Mouse (Mus musculus) layer of hippocampus, postnatal 14 days (tissue): ENCODE data around the gene Gm11213. TPM values are rescaled to one million over a fixed set of nuclear protein-coding genes. Genes with fewer than 3 reads are reported as not detected.
A peak's percentile ranks its signal among the peaks of the same experiment; 100 is the strongest.

Source experiments
- DNase-seq, 2 experiments: peaks; one replicate each; pipeline ENCODE4 v3.0.0; 2021 to 2022; ENCODE audit warnings: low spot score in 2 of 2, mixed read lengths in 1 of 2
- total RNA-seq, 2 experiments: library from RNA; stranded (reverse); gene quantifications; 2 replicates each; pipeline ENCODE4 v1.2.3; 2021

The Gm11213 gene
- total RNA-seq, 2 experiments from 2014 or later, result not detected

DNA sequence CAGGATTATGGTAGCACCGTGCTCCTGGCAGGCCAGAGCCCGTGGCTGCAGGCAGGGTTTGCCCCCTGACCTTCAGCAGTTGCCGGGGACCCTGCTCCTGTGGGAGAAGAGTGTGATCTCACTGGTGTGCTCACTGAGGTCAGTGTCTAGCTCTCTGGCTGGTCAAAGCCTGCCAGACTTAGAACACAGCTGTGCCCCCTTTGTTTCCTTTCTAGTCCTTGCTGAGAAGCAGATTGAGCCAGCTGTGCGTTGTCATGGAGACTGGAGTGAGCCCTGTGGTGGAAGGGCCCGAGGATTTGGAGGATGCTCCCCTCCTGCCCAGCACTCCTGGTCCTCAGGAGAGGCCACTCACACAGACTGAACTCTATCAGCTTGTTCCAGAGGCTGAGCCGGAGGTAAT lies 25.0 kb downstream of the Gm11213 start:
- no peak for DNase-seq

DNA sequence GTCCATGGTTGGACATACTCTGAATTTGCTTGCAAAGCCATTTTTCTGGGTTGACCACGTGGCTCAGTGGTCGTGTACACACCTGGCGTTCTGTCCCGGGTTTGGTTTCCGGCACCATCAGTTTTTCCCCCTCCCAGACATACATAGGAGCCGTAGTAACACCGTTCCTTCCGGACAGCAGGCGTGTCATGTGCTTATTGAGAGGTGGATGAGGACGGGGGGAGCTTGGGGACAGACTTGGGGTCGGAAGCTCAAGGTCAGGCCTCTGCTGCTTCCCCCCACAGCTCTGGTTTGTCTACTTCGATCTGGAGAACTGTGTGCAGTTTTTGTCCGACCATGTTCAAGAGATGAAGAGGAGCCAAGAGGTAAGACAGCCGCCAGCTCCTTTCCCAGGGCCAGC lies 25.4 kb downstream of the Gm11213 start:
- DNase-seq, result no peak

DNA sequence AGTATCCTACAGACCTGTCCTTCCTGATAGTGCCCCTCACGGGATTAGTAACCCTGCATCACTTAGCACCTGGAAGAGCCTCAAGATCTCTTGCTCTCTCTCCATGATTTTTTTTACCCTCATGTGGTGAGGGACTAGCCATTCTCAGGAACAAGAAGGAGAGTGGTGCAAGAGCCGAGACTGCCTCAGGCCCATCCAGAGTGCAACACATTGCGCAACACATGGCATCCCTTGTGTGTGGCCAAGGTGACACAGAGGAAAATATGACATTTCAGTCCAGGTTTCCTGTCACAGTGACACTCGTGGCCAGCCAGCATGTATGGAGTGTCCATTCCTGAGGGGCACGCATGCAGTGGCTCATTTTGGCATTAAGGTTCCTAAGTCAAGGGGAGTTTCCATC lies 32.4 kb downstream of the Gm11213 start:
- DNase-seq, result no peak

DNA sequence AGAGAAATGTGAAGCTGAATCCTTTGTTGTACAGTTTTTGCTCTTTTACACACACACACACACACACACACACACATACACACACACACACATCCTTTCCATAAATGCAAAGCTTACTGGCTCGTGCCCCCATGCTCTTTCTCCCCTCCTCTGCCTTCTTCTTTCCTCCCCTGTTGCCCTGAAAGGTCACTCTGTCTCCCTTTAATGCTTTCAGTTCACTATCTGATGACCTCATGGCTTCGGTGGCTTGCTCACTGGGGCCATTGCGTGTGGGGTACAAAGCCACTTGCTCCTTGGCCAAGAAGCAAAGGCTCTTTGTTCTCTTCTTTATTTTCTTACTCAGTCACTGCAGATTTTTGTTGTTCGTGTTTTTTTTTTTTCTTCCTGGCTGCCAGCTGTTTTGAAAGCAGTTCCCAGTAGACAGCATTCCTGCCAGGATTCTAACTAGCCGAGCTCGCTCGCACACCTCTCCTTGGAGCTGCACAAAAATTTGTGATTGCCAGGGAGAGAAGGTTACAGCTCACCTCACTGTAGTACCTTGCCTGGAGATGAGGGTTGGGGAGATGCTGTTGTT lies 34.8 kb downstream of the Gm11213 start:
- no peak for DNase-seq

DNA sequence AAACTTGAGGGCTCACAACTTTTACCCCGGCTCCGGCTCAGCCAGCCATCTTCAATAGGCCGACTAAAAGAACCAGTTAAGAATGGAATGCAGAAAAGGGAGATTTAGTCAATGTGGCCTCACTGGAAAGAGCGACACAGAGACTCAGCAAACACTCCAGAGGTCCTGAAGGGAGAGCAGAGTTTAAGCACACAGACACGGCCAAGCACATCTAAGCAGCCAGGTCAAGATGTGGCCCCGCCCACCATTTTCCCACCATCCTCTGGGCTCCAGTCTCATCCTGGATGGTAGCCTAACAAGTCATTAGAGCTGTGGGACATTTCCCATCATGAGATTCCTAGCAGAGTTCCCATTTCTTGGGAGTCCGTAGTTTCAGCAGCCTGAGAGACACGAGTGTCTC lies 35.7 kb downstream of the Gm11213 start:
- no peak for DNase-seq

DNA sequence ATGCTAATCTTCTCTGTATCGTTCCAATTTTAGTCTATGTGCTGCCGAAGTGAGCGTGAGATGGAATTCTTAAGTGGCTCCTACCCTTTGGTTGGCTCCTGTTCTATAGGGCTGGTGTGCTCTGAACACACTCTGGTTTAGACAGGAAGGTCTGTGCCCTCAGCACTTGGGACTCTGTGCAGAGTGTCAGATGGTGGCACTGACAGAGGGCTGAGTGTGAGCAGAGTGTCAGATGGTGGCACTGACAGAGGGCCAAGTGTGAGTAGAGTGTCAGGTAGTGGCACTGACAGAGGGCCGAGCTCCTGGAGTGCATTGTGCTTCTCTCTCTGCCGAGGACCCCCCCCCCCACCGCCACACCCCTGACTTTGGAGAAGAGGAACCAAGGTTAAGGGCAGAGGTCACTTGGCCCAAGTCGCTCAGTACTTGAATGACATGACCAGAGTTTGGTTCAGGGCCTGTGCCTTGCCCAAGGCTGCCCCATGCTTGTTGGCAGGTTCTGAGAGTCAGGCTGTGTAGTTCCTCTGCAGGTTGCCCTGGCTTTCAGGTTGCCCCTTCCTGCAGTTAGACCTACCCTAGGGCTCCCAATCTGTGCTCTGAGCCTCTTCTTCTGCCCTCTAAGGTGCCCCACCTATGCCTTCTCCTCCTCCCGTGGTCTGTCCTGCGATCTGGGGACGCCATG lies 37.2 kb downstream of the Gm11213 start:
- no peak for DNase-seq

DNA sequence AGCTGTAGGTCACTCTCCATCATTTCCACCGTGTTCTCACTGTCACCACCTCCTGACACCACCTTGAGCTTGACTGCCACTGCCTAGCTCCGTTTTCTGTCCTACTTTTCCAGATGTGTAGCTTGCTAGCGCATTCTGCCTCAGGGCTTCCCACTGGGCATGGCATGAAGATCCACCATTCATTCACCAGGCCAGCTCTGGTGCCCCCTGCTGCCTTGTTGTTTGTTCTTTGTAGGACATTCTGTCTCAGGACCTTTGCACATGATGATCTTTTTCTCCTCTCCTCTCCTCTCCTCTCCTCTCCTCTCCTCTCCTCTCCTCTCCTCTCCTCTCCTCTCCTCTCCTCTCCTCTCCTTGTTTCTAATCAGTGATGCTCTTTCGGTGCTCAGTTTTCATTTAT lies 42.3 kb downstream of the Gm11213 start:
- DNase-seq, result no peak

DNA sequence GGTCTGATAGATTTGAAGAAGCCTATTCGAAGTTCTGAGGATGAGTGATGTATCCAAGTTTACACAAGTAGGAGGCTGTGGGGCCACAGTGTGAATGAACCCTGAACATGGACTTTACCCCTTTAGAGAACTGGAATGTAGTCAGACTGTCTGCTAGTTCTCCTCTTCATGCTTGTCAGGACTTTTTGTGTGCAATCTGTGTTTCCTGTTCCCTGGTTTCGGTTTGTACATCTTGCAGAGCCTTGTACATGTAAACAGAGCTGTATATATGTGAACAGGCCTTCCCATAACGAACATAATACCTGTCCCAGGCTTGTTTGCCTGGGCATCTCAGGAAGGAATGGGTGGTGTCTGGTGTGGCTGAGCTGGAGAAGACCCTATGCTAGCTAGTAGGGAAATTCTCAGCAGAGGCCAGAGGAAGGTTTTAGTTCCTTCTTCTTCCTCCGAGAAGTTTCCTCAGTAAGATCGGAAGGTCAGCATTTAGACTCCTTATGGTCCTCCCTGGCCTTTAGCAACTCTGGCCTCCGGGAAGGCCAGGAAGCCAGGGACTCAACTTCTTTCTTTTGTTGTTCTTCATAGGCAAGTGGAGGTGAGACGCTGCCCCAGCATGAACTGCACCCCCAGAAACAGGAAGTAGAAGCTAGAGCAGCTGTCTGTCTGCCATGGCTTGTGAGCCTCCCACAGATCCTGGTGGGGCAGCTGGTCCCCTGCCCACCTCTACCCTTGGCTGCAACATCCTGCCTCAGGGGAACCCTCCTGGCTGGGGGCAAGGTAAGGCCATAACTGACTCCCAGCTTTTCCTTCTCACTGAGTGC lies 43.0 kb downstream of the Gm11213 start:
- DNase-seq, result no peak

DNA sequence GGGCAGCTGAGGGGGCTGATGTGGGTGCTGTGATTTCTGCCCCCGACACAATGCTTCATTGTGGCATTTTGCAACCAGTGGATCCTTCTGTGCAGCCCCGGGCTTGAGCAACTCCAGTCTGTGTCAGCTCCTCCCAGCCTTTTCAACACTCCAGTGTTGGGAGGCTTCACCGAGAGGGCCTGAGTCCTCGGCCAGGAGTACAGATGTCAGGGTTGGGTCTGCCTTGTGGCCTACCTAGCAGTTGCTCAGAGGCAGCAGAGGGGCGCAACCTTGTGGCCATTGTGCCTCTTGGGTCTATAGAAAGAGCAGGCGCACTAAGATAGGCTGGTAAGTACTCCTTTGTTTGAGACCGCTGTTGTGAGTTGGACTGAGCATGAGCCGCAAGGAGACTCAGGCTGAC lies 45.0 kb downstream of the Gm11213 start:
- DNase-seq, result no peak

DNA sequence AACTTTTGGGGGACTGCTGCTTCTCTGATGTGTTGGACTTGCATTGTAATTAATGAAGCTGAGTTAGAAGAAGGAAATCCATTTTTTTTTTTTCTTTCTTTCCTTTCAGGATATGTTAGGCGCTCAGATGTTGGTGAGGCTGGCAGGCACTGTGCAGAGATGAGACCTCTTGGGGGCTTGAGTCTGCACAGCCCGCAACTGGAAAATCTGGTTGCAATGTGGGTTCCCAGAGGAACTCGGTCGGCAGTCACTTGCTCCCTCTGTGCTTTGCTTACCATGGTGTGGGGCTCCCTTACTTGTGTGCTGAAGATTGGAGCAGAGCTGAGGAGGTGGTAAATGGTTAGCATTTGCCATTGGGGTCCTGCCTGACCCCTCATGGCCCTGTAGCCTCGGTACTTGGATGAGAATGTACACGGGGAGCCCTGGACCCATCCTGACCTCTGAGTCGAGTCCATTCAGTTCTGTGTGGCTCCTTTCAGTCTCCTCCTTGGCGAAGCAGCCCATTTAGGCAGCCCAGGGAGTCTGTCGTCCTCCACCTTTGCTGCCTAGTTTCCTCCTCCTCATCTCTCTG lies 45.8 kb downstream of the Gm11213 start:
- DNase-seq, result no peak

DNA sequence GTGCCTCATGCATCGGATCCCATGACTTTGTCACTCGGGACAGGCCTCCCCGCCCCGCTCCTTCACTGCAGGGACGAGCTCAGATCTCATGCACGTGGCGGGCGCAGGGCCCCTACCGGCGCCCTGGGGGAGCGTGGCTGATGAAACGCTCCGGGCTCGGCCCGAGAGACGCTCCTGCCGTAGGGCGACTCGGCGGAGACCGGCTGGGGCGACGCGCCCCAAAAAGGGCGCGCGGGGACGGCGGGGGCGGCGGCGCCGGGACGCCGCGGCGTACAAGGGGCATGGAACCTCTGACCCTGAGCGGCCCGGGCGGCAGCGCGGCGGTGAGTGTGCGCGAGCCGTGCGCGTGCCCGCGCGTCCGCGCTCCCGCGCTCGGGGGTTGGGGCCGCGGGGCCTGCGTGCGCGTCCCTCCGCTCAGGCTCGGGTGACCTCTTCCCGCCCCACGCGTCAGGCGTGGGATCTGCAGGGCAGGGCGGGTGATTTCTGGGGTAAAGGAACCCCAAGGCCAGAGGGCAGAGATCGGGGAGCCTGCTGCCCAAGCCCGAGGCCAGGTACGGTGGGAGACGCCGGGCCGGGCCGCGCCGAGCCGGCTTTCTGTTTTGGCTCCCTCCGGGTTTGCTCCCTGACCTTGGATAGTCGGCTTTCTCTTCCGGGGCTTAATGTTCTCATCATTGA lies 46.5 kb downstream of the Gm11213 start, which contains the start of gene Tmem268:
TSS of gene Tmem268 (plus strand) at position 375 of the 675 bp plus-strand sequence.
- DNase-seq, result peak; percentile 44 to 69

DNA sequence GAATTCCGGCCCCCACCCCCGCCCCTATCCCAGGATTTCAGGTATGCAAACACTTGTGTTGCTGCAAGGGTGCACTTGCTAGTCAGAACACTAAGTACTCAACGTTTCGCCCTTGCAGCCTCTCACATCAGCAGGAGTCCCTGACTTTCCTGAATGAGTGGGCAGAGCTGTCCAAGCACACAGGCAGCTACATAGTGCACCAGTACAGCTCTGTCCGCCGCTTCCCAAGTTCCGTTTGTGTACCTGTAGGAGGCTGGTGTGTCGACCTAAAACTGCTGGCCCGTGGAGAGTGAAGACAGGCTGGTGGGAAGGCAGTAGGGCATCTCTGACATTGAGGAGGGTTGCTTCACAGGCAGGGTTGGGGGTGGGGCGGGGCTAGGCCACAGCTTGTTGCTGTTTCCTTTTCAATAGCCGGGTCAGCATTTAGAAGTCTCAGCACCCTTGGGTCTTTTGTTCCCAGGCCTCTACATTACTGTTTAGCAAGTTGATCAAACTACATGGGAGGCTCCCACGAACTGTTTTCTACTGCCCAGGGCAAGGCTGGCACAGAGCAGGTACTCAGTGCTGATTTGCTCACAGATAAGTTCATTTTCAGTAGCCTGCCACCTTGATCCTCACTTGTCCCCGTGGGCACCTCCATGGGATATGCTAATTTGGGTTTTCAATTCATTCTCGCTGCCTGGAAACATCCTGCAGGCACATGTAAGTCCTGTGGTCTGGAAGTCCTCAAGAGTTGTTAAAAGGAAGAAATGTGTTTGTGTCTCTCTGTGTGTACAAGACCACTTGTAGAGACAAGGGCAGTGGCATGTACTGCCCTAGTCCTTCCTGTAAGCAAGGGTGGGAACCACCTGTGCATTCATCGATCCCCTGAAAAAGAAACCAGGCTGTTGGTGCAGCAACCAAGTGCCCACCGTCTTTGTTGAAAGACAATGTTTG lies 47.7 kb downstream of the Gm11213 start:
- no peak for DNase-seq

DNA sequence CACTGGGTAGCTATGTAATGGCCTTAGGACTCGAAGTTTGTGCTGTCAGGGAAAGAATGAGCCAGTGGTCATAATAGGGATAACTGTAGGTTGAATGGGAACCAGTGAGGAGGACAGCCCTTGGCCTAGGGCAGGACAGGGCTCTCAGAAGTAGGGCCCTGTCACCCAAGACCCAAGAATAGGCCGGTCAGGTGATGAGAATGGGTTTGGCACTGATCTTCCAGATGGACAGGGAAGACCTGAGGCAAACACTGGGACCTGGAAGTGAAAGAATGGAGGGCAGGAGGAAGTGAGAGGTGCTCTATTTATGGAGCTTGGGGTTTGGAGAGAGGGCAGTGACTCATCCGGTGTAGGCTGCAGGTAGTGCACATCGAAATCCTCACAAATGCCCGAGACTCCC lies 48.4 kb downstream of the Gm11213 start:
- DNase-seq, result no peak

DNA sequence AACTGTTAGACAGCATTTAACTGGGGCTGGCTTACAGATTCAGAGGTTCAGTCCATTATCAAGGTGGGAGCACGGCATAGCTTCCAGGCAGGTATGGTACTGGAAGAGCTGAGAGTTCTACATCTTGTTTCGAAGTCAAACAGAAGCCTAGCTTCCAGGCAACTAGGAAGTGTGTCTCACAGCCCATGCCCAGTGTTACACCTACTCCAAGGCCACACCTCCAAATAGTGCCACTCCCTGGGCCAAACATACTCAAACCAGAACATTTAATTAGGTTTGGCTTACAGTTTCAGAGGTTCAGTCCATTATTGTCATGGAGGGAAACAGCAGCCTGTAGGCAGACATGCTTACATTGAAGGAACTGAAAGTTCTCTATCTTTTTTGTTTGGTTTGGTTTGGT lies 50.0 kb downstream of the Gm11213 start:
- DNase-seq, result no peak

DNA sequence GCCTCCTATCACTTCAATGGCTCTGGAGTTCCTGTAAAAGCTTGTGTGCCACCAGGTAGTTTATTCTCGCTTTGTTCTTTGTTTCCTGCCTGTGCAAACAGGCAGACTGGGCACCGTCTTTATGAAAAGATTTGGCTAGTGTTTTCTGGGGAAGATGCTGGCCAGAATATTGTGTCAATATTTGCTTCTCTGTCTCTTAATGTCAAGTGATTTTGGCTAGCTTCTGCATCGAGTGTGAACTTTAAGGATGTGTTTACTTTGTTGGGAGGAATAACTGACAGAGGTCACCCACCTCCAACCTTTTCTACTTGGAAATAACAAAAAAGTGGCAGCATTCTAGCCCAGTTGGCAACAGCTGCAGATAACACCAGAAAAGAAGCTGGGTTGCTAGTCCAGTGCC lies 50.4 kb downstream of the Gm11213 start:
- DNase-seq, result no peak

DNA sequence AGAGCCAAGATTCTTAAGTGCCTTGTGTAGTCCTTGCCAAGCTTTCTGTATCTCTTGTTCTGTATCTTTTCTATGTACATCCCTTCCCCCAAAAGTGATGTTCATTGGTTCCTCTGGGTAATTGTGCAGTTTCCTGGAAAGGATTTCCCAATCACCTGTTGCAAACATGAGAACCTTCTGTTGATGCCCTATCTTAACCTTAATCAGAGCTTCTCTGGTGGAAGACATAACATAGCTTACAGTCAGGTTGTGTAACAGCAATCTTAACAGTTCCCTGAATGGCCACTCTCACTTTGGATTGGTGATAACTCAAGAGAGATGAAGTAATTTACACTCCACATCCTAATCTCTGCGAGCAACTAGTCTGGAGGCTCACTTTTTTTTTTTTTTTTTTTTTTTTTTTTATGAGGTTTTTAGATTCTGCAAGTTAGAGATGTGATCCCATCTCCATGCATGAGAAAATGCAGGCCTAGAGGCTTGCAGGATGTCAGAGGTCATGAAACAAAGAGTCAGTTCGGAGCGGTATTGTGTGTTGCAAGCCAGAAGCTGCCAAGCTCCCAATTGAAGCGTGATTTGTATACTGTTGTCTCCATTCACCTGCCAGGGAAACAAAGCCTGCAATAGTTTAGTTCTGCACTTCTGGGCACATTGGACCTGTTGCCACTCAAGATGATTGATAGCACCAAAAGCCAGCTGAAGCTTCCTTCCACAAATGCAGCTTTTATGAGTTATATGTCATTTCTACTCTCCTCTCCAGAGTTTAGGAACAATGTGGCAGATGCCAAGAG lies 51.1 kb downstream of the Gm11213 start:
- no peak for DNase-seq

DNA sequence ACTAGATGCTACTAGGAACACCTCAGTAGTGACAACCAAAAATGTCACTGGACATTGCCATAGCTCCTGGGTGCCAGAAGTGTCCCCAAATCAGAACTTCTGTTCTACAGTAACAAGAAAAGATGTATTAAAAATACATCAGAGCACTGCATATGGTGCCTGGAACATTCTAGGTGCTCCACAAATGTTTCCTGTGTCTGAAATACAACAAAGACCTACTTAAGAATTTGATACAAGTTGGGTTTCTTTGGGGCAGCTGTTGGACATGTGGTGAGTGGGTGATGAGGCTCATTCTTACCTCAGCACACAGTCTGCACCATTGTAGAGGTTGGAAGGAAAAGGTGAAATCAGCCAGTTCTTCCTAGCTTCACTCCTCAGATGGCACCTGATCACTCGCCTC lies 52.2 kb downstream of the Gm11213 start:
- no peak for DNase-seq

DNA sequence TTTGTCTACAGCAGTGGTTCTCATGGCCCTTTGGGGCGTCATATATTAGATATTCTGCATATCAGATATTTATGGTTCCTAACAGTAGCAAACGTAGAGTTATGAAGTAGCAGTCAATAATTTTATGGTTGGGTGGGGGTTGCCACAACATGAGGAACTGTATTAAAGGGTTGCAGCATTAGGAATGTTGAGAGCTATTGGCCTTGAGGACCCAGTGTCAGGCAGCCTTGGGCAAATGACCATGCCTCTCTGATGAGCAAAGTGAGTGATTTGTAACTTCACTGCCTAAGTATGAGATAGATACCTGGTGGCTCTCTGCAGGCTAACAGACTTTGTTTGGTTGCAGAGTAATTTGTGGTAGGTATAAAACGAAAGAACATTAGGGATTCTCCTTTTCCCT lies 54.2 kb downstream of the Gm11213 start:
- DNase-seq, result no peak

DNA sequence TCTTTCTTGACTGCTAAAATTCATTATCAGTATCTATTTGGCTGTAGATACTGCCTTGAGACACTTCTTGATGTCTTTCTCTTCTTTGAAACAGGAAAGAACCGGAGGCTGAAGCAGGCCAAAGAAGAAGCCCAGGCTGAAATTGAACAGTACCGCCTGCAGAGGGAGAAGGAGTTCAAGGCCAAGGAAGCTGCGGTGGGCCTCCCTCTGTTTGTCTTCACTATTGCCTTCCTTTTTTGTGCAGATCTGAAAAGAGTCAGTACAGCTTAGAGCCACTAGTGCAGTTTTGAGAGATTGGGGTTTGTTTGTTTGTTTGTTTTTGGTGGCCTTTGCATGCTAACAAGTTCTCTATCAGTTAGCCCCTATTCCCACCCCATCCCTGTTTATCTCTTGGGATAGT lies 56.6 kb downstream of the Gm11213 start:
- no peak for DNase-seq

DNA sequence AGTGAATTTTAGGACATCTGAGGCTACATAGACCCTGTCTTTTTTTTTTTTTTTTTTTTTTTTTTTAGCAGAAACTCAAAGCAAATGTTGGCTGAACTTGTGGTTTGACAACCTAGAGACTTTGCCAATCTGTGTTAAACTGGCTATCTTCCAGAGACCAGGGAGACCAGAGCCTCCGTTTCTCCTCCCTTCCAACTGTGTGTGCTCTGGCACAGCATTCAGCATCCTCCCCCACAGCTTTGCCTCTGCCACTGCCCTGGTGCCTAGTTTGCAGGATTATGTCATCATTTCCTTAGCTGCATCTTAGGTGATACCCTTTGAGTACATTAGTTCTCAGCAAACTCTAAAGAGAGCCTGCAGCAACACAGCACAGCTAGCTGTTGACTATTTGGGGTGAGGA lies 57.3 kb downstream of the Gm11213 start:
- peak in 1 of 2 experiments; percentile 40 for DNase-seq
